Mouse (Mus musculus) kidney, postnatal 0 days (tissue): ENCODE measurements around the gene Ckap2. TPM values are rescaled to one million over a fixed set of nuclear protein-coding genes. Genes with fewer than 3 reads are reported as not detected.

Source experiments
- ATAC-seq: fragments of 200-750 bp; cut with Nextera tagmentation; replicated peaks from 2 replicates; pipeline ENCODE4 v1.8.0; 2017; ENCODE audit warnings: low read depth, moderate number of reproducible peaks, moderate TSS enrichment, moderate library complexity; ENCODE audit not compliant: low FRiP score
- DNase-seq: peaks from one replicate; pipeline ENCODE4 v3.0.0-alpha.2; 2016; ENCODE audit warnings: low spot score
- H3K27ac ChIP-seq: fragments of 300-500 bp; sonication (generic); 2 replicates; pipeline ENCODE4 v1.5.1; 2014; ENCODE audit warnings: mild to moderate bottlenecking
- H3K27me3 ChIP-seq: fragments of 300-500 bp; sonication (generic); 2 replicates; pipeline ENCODE4 v1.6.1; 2014; ENCODE audit warnings: low read length, mixed read lengths; ENCODE audit not compliant: insufficient read depth
- H3K36me3 ChIP-seq: fragments of 300-500 bp; sonication (generic); 2 replicates; pipeline ENCODE4 v1.6.1; 2014; ENCODE audit warnings: low read length, mixed read lengths; ENCODE audit not compliant: insufficient read depth
- H3K4me1 ChIP-seq: fragments of 300-500 bp; sonication (generic); replicated peaks from 2 replicates; pipeline ENCODE4 v1.6.1; 2014; ENCODE audit warnings: antibody characterized with exemption, low read length, mixed read lengths; ENCODE audit not compliant: insufficient read depth
- H3K4me2 ChIP-seq: fragments of 300-500 bp; sonication (generic); 2 replicates; pipeline ENCODE4 v1.6.1; 2014; ENCODE audit warnings: mild to moderate bottlenecking, low read length, moderate library complexity, mixed read lengths
- H3K4me3 ChIP-seq: fragments of 300-500 bp; sonication (generic); replicated peaks from 2 replicates; pipeline ENCODE4 v1.5.1; 2014; ENCODE audit warnings: low read depth, low read length
- H3K9ac ChIP-seq: fragments of 300-500 bp; sonication (generic); 2 replicates; pipeline ENCODE4 v1.6.1; 2014; ENCODE audit warnings: low read depth, low read length
- H3K9me3 ChIP-seq: fragments of 300-500 bp; sonication (generic); replicated peaks from 2 replicates; pipeline ENCODE4 v1.6.1; 2016; ENCODE audit warnings: low read length, inconsistent platforms, mixed read lengths
- CTCF ChIP-seq: IDR thresholded peaks from 2 replicates; pipeline ENCODE4 v1.5.1; 2016; ENCODE audit warnings: antibody characterized with exemption, low read depth, mild to moderate bottlenecking, moderate library complexity
- WGBS: fragments of 180-500 bp; shearing (Covaris S2); extraction: QIAGEN DNeasy Blood & Tissue Kit; methylation state at CpG from one replicate; pipeline ENCODE4 v1.1.7; 2014; 5-methylcytosine and 5-hydroxymethylcytosine counted together
- polyA plus RNA-seq: library from polyadenylated mRNA; unstranded; fragments of >200 nt; fragmentation: Nextera tagmentation; extraction: Ambion mirVana; gene quantifications from 2 replicates; pipeline ENCODE4 v1.2.1, GENCODE M21; 2015

The Ckap2 gene
- polyA plus RNA-seq, 1 experiment from 2014 or later, result 23.3 TPM

DNA sequence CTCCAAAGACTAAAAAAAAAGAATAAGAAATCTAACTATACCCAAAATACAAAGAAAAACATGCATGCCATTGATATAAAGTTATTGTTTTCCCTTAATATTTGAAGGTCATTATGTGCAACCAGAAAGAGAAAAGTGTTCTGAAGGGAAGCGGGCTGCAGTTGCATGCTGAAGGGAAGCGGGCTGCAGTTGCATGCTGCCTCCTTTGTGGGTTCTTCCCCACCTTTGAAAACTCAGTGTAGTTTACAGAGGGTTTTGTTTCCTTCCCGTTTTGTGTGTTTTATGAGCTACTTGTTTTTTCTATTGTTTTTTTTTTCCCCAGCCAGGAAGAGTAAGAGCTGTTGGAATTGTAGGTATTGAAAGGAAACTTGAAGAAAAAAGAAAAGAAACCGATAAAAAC lies 21.9 kb upstream of the Ckap2 start:
- ATAC-seq (no peak), DNase-seq (no peak)
- no peak overlapping the region for H3K4me3 ChIP-seq
- no peak overlapping the region for H3K4me2 ChIP-seq
- H3K9me3 ChIP-seq, result no peaks in the 10 kb centered on the region
- H3K36me3 ChIP-seq, result peaks cover 42% of the 10 kb centered on the region
- H3K4me1 ChIP-seq, result no peaks in the 10 kb centered on the region
- peak overlapping the region; percentile 15; the same call in 1 of the 2 replicates for H3K27ac ChIP-seq
- no peak overlapping the region for H3K9ac ChIP-seq
- no peak for TF ChIP-seq CTCF
- no peaks in the 10 kb centered on the region for H3K27me3 ChIP-seq
- WGBS, result 70% methylated on average over 4 of the region's 4 CpGs

DNA sequence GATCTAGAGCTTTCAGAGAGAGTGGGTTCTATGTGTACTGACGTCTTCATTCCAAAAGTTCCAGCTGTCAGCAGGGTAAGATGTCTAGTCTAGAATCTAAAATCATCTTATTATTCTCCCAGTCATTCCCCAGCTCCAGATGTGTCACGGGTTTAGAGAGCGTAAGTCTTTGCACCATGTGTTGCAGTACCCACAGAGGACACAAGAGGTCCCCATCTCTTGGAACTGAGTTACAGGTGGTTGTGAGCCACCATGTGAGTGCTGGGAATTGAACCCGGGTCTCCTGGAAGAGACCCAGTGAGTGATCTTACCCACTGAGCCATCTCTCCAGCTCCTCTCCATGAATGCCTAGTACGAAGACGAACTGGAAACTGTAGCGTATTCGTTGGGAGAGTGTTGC lies 13.9 kb upstream of the Ckap2 start:
- Histone ChIP-seq H3K9me3 (no peaks in the 10 kb centered on the region), H3K27me3 (no peaks in the 10 kb centered on the region), H3K4me2 (no peak overlapping the region), H3K27ac (no peak overlapping the region), H3K4me1 (no peaks in the 10 kb centered on the region), H3K36me3 (peaks cover 17% of the 10 kb centered on the region; the same call in 1 of the 2 replicates), H3K9ac (no peak overlapping the region), H3K4me3 (no peak overlapping the region)
- ATAC-seq, result no peak
- 96% methylated on average over 8 of the region's 8 CpGs for WGBS
- 0 out of 2 replicates have a peak, but pooled peaks have one; percentile 19 for TF ChIP-seq CTCF
- no peak for DNase-seq

DNA sequence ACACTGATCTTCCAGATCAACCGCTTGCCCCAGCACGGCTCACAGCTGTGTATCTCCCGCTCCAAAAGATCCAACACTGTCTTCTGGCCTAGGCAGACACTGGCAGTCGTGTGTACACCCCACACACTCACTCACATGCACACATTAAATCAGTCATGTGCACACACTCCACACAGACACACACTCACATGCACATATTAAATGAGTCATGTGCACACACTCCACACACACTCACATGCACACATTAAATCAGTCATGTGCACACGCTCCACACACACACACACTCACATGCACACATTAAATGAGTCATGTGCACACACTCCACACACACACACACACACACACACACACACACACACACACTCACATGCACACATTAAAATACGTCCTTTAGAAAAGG lies 12.3 kb upstream of the Ckap2 start:
- Histone ChIP-seq H3K36me3 (peaks cover 14% of the 10 kb centered on the region; the same call in 1 of the 2 replicates), H3K27me3 (no peaks in the 10 kb centered on the region), H3K27ac (no peak overlapping the region), H3K4me1 (0 out of 2 replicates have a peak, but pooled peaks cover 4% of the 10 kb centered on the region), H3K9ac (no peak overlapping the region), H3K4me3 (no peak overlapping the region), H3K4me2 (no peak overlapping the region), H3K9me3 (no peaks in the 10 kb centered on the region)
- no peak for DNase-seq
- no peak for TF ChIP-seq CTCF
- ATAC-seq, result no peak
- 92% methylated on average over 6 of the region's 6 CpGs for WGBS

DNA sequence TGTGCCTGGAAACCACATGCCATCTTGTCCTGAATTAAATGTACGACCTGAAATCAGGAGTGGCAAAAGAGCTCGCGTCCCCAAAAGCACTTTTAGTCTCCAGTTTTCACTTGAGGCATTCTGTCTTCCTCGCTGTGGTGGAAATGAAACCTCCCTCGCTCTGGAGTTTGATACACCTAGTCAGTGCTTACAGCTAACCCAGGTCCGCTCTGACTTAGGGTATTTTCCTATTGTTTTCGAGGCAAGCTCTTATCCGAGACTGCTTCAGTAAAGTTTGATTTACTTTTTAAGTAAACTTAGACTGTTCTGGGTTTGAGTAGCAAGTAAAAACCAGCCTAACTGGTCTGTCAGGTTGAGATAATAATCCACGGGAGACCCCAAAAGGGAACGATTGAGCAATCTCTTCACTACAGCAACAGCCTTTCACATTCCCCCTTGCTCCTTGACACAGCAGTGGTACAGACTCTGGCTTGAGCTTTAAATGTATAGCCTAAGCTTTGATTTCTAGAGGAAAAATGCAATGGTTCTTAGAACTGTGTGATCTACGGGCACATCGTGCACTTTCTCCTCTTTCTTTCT lies 7.9 kb upstream of the Ckap2 start:
- WGBS, result 11% methylated on average over 12 of the region's 12 CpGs
- H3K9ac ChIP-seq, result peak overlapping the region; percentile 92
- H3K36me3 ChIP-seq, result no peaks in the 10 kb centered on the region
- ATAC-seq, result no peak
- peak overlapping the region; percentile 83 for H3K4me3 ChIP-seq
- no peak for TF ChIP-seq CTCF
- H3K27ac ChIP-seq, result peak overlapping the region; percentile 99
- H3K4me1 ChIP-seq, result 0 out of 2 replicates have a peak, but pooled peaks cover 4% of the 10 kb centered on the region
- H3K27me3 ChIP-seq, result no peaks in the 10 kb centered on the region
- peak; percentile 39 for DNase-seq
- no peaks in the 10 kb centered on the region for H3K9me3 ChIP-seq
- H3K4me2 ChIP-seq, result peak overlapping the region; percentile 62

DNA sequence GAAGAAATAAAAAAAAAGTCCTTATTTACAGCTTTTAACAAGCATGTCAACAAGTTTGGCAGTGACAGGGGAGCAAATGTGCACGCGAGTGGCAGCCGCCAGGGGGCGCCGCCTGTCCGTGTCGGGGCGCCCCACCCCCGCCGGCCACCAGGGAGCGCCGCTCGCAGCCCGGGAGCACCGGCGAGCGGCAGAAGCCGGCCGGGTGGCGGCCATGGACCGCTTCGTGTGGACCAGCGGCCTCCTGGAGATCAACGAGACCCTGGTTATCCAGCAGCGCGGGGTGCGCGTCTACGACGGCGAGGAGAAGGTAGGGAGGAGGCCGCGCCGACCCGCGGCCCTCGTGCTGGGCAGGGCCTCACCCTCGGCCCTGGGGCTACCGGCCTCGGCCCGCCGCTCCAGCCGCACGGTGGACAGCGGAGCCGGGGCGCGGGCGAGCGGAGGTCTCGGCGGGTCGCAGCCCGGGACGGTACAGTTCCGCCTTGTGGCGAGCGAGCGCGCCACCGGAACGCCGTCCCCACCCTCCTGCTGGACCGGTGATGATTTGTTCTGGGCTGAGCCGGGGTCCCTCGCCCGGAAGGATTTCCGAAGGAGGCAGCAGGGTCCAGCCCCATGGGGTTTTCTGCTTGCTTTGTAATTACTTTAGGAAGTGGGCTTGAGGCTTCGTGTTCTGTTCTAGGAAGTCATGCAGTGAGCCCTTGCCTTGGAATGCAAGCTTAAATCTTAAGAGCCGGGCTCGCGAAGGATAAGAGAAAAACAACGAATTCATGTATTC lies 7.2 kb upstream of the Ckap2 start, which contains the start of gene Vps36:
TSS of gene Vps36 (plus strand) at position 150 of the 772 bp plus-strand sequence.
- under 1% methylated on average over 72 of the region's 73 CpGs for WGBS
- TF ChIP-seq CTCF, result peak; percentile 93
- H3K4me3 ChIP-seq, result peak within 1 kb of the TSS; percentile 83

DNA sequence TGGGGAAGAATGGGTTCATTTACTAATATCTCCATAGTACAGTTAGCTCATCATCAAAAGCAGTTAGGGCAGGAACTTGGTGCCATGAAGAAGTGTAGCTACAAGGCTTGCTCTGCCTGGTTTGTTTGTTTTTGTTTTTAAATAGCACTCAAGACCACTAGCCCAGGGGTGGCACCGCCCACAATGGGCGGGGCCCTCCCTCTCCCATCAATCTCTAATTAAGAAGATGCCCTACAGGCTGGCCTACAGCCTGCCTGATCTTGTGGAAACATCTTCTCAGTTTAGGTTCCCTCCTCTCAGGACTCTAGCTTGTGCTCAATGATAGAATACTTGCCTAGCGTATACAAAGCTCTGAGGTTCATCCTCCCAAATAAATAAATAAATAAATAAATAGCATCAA lies 735 bp downstream of the Ckap2 start:
- no peak overlapping the region for H3K9ac ChIP-seq
- peak overlapping the region; percentile 64 for H3K4me3 ChIP-seq
- no peaks in the 10 kb centered on the region for H3K9me3 ChIP-seq
- H3K4me1 ChIP-seq, result 0 out of 2 replicates have a peak, but pooled peaks cover 4% of the 10 kb centered on the region
- 3% methylated on average over 3 of the region's 3 CpGs for WGBS
- TF ChIP-seq CTCF, result no peak
- no peaks in the 10 kb centered on the region for H3K27me3 ChIP-seq
- H3K4me2 ChIP-seq, result peak overlapping the region; percentile 81
- ATAC-seq (no peak; the same call in 1 of the 2 replicates), DNase-seq (peak; percentile 46)
- no peaks in the 10 kb centered on the region for H3K36me3 ChIP-seq
- H3K27ac ChIP-seq, result no peak overlapping the region

More for the DNA sequence above, 7.2 kb upstream of the Ckap2 start, which contains the start of gene Vps36:
- Histone ChIP-seq H3K9me3 (no peaks in the 10 kb centered on the region), H3K36me3 (no peaks in the 10 kb centered on the region), H3K27ac (peak within 1 kb of the TSS; percentile 99), H3K4me1 (0 out of 2 replicates have a peak, but pooled peaks cover 4% of the 10 kb centered on the region), H3K9ac (peak within 1 kb of the TSS; percentile 92), H3K27me3 (no peaks in the 10 kb centered on the region), H3K4me2 (peak within 1 kb of the TSS; percentile 62)
- ATAC-seq (peak; percentile 95), DNase-seq (peak; percentile 90)
